ENCODE assay signal across 27 mouse cellular contexts in the genomic region with DNA sequence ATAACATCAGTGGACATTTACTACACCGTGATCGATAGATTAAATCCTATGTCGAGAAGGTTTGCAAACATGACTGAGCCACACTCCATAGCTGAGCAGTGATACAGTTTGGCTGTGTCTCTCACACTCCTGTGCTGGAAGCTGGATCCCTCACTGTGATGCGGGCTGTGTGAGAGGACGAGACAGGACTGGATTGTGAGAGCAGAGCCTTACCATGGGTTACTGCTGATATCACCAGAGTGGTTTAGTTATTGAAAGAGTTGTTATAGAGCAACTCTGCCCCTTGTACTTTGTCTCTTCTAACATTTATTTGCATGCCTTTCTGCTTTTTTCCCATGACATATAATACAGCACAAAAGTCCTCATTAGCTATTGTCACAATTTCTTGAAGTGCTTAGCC. TPM values are rescaled to one million over a fixed set of nuclear protein-coding genes. Genes with fewer than 3 reads are reported as not detected.
DNase-seq lines count a peak whose midpoint lies in the region; ATAC-seq and TF ChIP-seq lines count a peak whose summit lies in the region.
"Had no signal": no experiment of that assay in that cellular context is flagged by ENCODE, and none has a peak within 500 bp of the region (broad histone marks: within the 10 kb centered on the region; RNA-seq: fewer than 3 reads in every experiment).

No protein-coding gene starts in this region.

- no peak overlapping the region for H3K4me2 ChIP-seq in kidney, embryonic 16.5 days (replicated peaks; ENCODE audit: low read depth, low read length)
- H3K4me2 ChIP-seq in kidney, postnatal 0 days (ENCODE audit: low read length): no peak overlapping the region
- H3K4me2 ChIP-seq in intestine, embryonic 15.5 days (replicated peaks): no peak overlapping the region
- peak overlapping the region; percentile 28; the same call in 1 of the 2 replicates for H3K4me2 ChIP-seq in intestine, postnatal 0 days (replicated peaks; ENCODE audit: low read depth)
- no peak overlapping the region for H3K4me2 ChIP-seq in forebrain, embryonic 14.5 days (ENCODE audit: low read length)
- H3K4me2 ChIP-seq: forebrain, embryonic 13.5 days; heart, embryonic 11.5 days; hindbrain, embryonic 12.5 days; hindbrain, embryonic 15.5 days had no signal

- H3K9ac ChIP-seq in kidney, embryonic 16.5 days (replicated peaks; ENCODE audit: low read length): no peak overlapping the region
- H3K9ac ChIP-seq in kidney, postnatal 0 days (ENCODE audit: low read depth, low read length): no peak overlapping the region
- no peak overlapping the region for H3K9ac ChIP-seq in intestine, embryonic 15.5 days
- H3K9ac ChIP-seq in intestine, postnatal 0 days (ENCODE audit: low read depth, low read length): no peak overlapping the region
- H3K9ac ChIP-seq in forebrain, embryonic 14.5 days (ENCODE audit: low read length): no peak overlapping the region
- H3K9ac ChIP-seq: forebrain, embryonic 13.5 days; forebrain, postnatal 0 days; hindbrain, embryonic 12.5 days; hindbrain, embryonic 15.5 days had no signal

- peaks cover 7% of the 10 kb centered on the region; the same call in 1 of the 2 replicates for H3K4me1 ChIP-seq in kidney, adult 2 months (ENCODE audit: control insufficient read depth, insufficient read depth, low read length)
- no peaks in the 10 kb centered on the region for H3K4me1 ChIP-seq in kidney, embryonic 16.5 days (ENCODE audit: insufficient read depth, low read length)
- no peaks in the 10 kb centered on the region for H3K4me1 ChIP-seq in kidney, postnatal 0 days (replicated peaks; ENCODE audit: insufficient read depth, low read length)
- H3K4me1 ChIP-seq in intestine, embryonic 15.5 days (replicated peaks): no peaks in the 10 kb centered on the region
- no peaks in the 10 kb centered on the region; the same call in 1 of the 2 replicates for H3K4me1 ChIP-seq in intestine, postnatal 0 days (replicated peaks; ENCODE audit: control insufficient read depth, insufficient read depth, low read length)
- no peaks in the 10 kb centered on the region for H3K4me1 ChIP-seq in forebrain, embryonic 14.5 days (ENCODE audit: control insufficient read depth, insufficient read depth, low read length)
- H3K4me1 ChIP-seq: forebrain, embryonic 10.5 days; forebrain, embryonic 13.5 days; hindbrain, embryonic 12.5 days; hindbrain, embryonic 15.5 days had no signal

- no peak overlapping the region for H3K27ac ChIP-seq in kidney, adult 2 months (ENCODE audit: insufficient read depth, low read depth, low read length)
- H3K27ac ChIP-seq in kidney, embryonic 16.5 days (ENCODE audit: low read length): no peak overlapping the region
- H3K27ac ChIP-seq in kidney, postnatal 0 days: 0 out of 2 replicates have a peak overlapping the region, but pooled peaks have one; percentile 47
- peak overlapping the region; percentile 2 for H3K27ac ChIP-seq in intestine, embryonic 15.5 days
- H3K27ac ChIP-seq in intestine, postnatal 0 days (ENCODE audit: low read depth, low read length): peak overlapping the region; percentile 47
- H3K27ac ChIP-seq in forebrain, embryonic 14.5 days (ENCODE audit: low read depth, low read length): no peak overlapping the region
- H3K27ac ChIP-seq: forebrain, embryonic 10.5 days; forebrain, embryonic 13.5 days; gastrocnemius, adult 2 months; heart, adult 2 months; hindbrain, embryonic 12.5 days; hindbrain, embryonic 15.5 days had no signal

- 53% methylated on average over 5 of the region's 5 CpGs for WGBS in kidney, adult 2 months
- WGBS in kidney, embryonic 16.5 days: 59% methylated on average over 5 of the region's 5 CpGs
- WGBS in kidney, postnatal 0 days: 58% methylated on average over 5 of the region's 5 CpGs
- 67% methylated on average over 5 of the region's 5 CpGs for WGBS in intestine, embryonic 15.5 days
- 44% methylated on average over 5 of the region's 5 CpGs for WGBS in intestine, postnatal 0 days
- WGBS in forebrain, embryonic 14.5 days: 92% methylated on average over 5 of the region's 5 CpGs

- no peak overlapping the region for H3K4me3 ChIP-seq in kidney, adult 2 months (ENCODE audit: insufficient read depth, low read depth, low read length)
- no peak overlapping the region for H3K4me3 ChIP-seq in kidney, embryonic 16.5 days (ENCODE audit: low read length)
- H3K4me3 ChIP-seq in kidney, postnatal 0 days (replicated peaks; ENCODE audit: low read depth, low read length): no peak overlapping the region
- no peak overlapping the region for H3K4me3 ChIP-seq in intestine, embryonic 15.5 days (replicated peaks)
- H3K4me3 ChIP-seq in intestine, postnatal 0 days (ENCODE audit: low read depth, low read length): no peak overlapping the region
- no peak overlapping the region for H3K4me3 ChIP-seq in forebrain, embryonic 14.5 days (ENCODE audit: low read depth, low read length)
- H3K4me3 ChIP-seq: forebrain, embryonic 10.5 days; forebrain, embryonic 13.5 days; gastrocnemius, adult 2 months; heart, adult 2 months; hindbrain, embryonic 12.5 days; hindbrain, embryonic 15.5 days had no signal

- ATAC-seq in kidney, embryonic 16.5 days (ENCODE audit: low FRiP score, low TSS enrichment): no peak
- ATAC-seq in kidney, postnatal 0 days (replicated peaks; ENCODE audit: low FRiP score, low read depth): peak; percentile 83
- ATAC-seq in intestine, embryonic 15.5 days: peak; percentile 66
- ATAC-seq in intestine, postnatal 0 days: peak; percentile 64
- no peak for ATAC-seq in forebrain, embryonic 14.5 days
- ATAC-seq: forebrain, embryonic 13.5 days; forebrain, postnatal 0 days; Patski had no signal

- TF ChIP-seq CTCF in kidney, adult 2 months (conservative IDR thresholded peaks at IDR 0.05; ENCODE audit: insufficient read depth, insufficient read length, low read depth, low read length): no peak
- no peak for TF ChIP-seq CTCF in kidney, postnatal 0 days (IDR thresholded peaks at IDR 0.05; ENCODE audit: low read depth)
- no peak for TF ChIP-seq CTCF in intestine, postnatal 0 days (IDR thresholded peaks at IDR 0.05; ENCODE audit: low read depth)

- H3K36me3 ChIP-seq in kidney, adult 2 months (ENCODE audit: control insufficient read depth, insufficient read depth, low read length): no peaks in the 10 kb centered on the region
- H3K36me3 ChIP-seq in kidney, embryonic 16.5 days (ENCODE audit: insufficient read depth, low read length): no peaks in the 10 kb centered on the region
- H3K36me3 ChIP-seq in kidney, postnatal 0 days (ENCODE audit: insufficient read depth, low read length): no peaks in the 10 kb centered on the region
- H3K36me3 ChIP-seq in intestine, embryonic 15.5 days: no peaks in the 10 kb centered on the region
- H3K36me3 ChIP-seq in intestine, postnatal 0 days (ENCODE audit: control insufficient read depth, insufficient read depth): no peaks in the 10 kb centered on the region
- H3K36me3 ChIP-seq in forebrain, embryonic 14.5 days (ENCODE audit: control insufficient read depth, insufficient read depth, low read length): no peaks in the 10 kb centered on the region
- H3K36me3 ChIP-seq: forebrain, embryonic 10.5 days; G1E; hindbrain, embryonic 12.5 days; hindbrain, embryonic 15.5 days had no signal

- no peaks in the 10 kb centered on the region for H3K9me3 ChIP-seq in kidney, embryonic 16.5 days (ENCODE audit: low read length)
- no peaks in the 10 kb centered on the region for H3K9me3 ChIP-seq in kidney, postnatal 0 days (replicated peaks; ENCODE audit: low read length)
- H3K9me3 ChIP-seq in intestine, embryonic 15.5 days: no peaks in the 10 kb centered on the region
- no peaks in the 10 kb centered on the region for H3K9me3 ChIP-seq in intestine, postnatal 0 days (ENCODE audit: control insufficient read depth)
- no peaks in the 10 kb centered on the region; the same call in 1 of the 2 replicates for H3K9me3 ChIP-seq in forebrain, embryonic 14.5 days (replicated peaks; ENCODE audit: control insufficient read depth, low read length)
- H3K9me3 ChIP-seq: forebrain, embryonic 10.5 days; forebrain, embryonic 13.5 days; G1E; hindbrain, embryonic 12.5 days; hindbrain, embryonic 15.5 days had no signal

- TF ChIP-seq POLR2A in kidney, adult 2 months (IDR thresholded peaks at IDR 0.05; ENCODE audit: low read depth, low read length): no peak

- no peaks in the 10 kb centered on the region for H3K27me3 ChIP-seq in kidney, adult 2 months (replicated peaks; ENCODE audit: control insufficient read depth, insufficient read depth, low read length)
- H3K27me3 ChIP-seq in kidney, embryonic 16.5 days (ENCODE audit: insufficient read depth, low read length): no peaks in the 10 kb centered on the region
- no peaks in the 10 kb centered on the region for H3K27me3 ChIP-seq in kidney, postnatal 0 days (ENCODE audit: insufficient read depth, low read length)
- no peaks in the 10 kb centered on the region for H3K27me3 ChIP-seq in intestine, embryonic 15.5 days (replicated peaks)
- no peaks in the 10 kb centered on the region for H3K27me3 ChIP-seq in intestine, postnatal 0 days (replicated peaks; ENCODE audit: control insufficient read depth, insufficient read depth, low read length)
- no peaks in the 10 kb centered on the region for H3K27me3 ChIP-seq in forebrain, embryonic 14.5 days (replicated peaks; ENCODE audit: control insufficient read depth, insufficient read depth, low read length)
- H3K27me3 ChIP-seq: CH12.LX; forebrain, embryonic 13.5 days; hindbrain, embryonic 12.5 days; hindbrain, embryonic 15.5 days; Patski had no signal

- DNase-seq in kidney, adult 2 months: peak; percentile 22
- DNase-seq in kidney, postnatal 0 days (ENCODE audit: low spot score): peak; percentile 11
- no peak for DNase-seq in kidney, adult 8-10 months
- DNase-seq in forebrain, embryonic 14.5 days (ENCODE audit: low spot score): no peak
- DNase-seq: adrenal gland, postnatal 10 days; adrenal gland, postnatal 36 days; B cell, adult 2 months; cerebellum, adult 18-20 months; cerebellum, adult 9-10 months; cerebellum, postnatal 14 days; forebrain, postnatal 0 days; gastrocnemius, adult 2 months; gastrocnemius, postnatal 25 days; heart, adult 2 months had no signal

RNA-seq across cellular contexts. Expression of gene Slc5a8, which starts 23.5 kb away (rescaled TPM):
- 25.3 and 25.5 TPM in 2 replicates for polyA plus RNA-seq in kidney, adult 2 months (2012; rRNA removed)
- 17.4 and 18.5 TPM in 2 replicates for polyA plus RNA-seq in kidney, embryonic 16.5 days (2015; fragmentation: Nextera tagmentation; extraction: Ambion mirVana)
- polyA plus RNA-seq in kidney, postnatal 0 days (2015; fragmentation: Nextera tagmentation; extraction: Ambion mirVana): 39.2 and 43.2 TPM in 2 replicates
- polyA plus RNA-seq in intestine, embryonic 15.5 days (2015; fragmentation: Nextera tagmentation; extraction: Ambion mirVana): 0.97 and 1.4 TPM in 2 replicates
- 3.3 and 4.9 TPM in 2 replicates for polyA plus RNA-seq in intestine, postnatal 0 days (2015; fragmentation: Nextera tagmentation; extraction: Ambion mirVana)
- polyA plus RNA-seq in forebrain, embryonic 14.5 days (2014; fragmentation: Nextera tagmentation; extraction: Ambion mirVana): 0.03 TPM in 1 of 2 replicates, not detected in the other
- polyA plus RNA-seq: forebrain, embryonic 13.5 days; G1E; heart, embryonic 11.5 days; heart, embryonic 14.5 days; heart, postnatal 0 days had no signal

RNA-seq across cellular contexts. Expression of gene Utp20, which starts 35.7 kb away (rescaled TPM):
- polyA plus RNA-seq in kidney, adult 2 months (2012; rRNA removed): 10.9 and 14.2 TPM in 2 replicates
- polyA plus RNA-seq in kidney, embryonic 16.5 days (2015; fragmentation: Nextera tagmentation; extraction: Ambion mirVana): 16.8 and 18.7 TPM in 2 replicates
- polyA plus RNA-seq in kidney, postnatal 0 days (2015; fragmentation: Nextera tagmentation; extraction: Ambion mirVana): 12.4 and 14.7 TPM in 2 replicates
- 15.5 and 15.9 TPM in 2 replicates for polyA plus RNA-seq in intestine, embryonic 15.5 days (2015; fragmentation: Nextera tagmentation; extraction: Ambion mirVana)
- polyA plus RNA-seq in intestine, postnatal 0 days (2015; fragmentation: Nextera tagmentation; extraction: Ambion mirVana): 4.6 and 5.1 TPM in 2 replicates
- 10.7 and 11.7 TPM in 2 replicates for polyA plus RNA-seq in forebrain, embryonic 14.5 days (2014; fragmentation: Nextera tagmentation; extraction: Ambion mirVana)

Comparison
In these comparisons a context has a peak if more than half of its experiments do, and no peak if none do; other contexts are left out.
1. DNase-seq: peak in kidney, adult 2 months (single experiment) and kidney, postnatal 0 days (single experiment); none in kidney, adult 8-10 months (0 of 2) and forebrain, embryonic 14.5 days (single experiment).
2. H3K27ac ChIP-seq: peak in kidney, postnatal 0 days (single experiment), intestine, embryonic 15.5 days (single experiment) and intestine, postnatal 0 days (single experiment); none in kidney, adult 2 months (single experiment), kidney, embryonic 16.5 days (single experiment) and forebrain, embryonic 14.5 days (single experiment).
3. ATAC-seq: peak in kidney, postnatal 0 days (single experiment), intestine, embryonic 15.5 days (single experiment) and intestine, postnatal 0 days (single experiment); none in kidney, embryonic 16.5 days (single experiment) and forebrain, embryonic 14.5 days (single experiment).